Mouse (Mus musculus): ENCODE measurements at regions not wholly inside any gene's neighbourhood (a gene's known extent, or its start where the extent isn't known, plus 50 kb on each side); places are given as distances from the start of the nearest gene placed in this dataset.

- DNase-seq (ENCODE audit: low spot score) = no peak
- H3K27ac ChIP-seq = no peak overlapping the region
- H3K27me3 ChIP-seq (ENCODE audit: low read depth, poor library complexity, severe bottlenecking) = no peaks in the 10 kb centered on the region
- no peaks in the 10 kb centered on the region for H3K9me3 ChIP-seq (replicated peaks)
- H3K36me3 ChIP-seq = no peaks in the 10 kb centered on the region
- peaks cover 23% of the 10 kb centered on the region for H3K4me1 ChIP-seq
- no peak overlapping the region for H3K4me3 ChIP-seq
- 80% methylated on average over 6 of the region's 6 CpGs for WGBS
Measured at GRCm38 (mm10) chr15:10767535-10767934, 53.1 kb upstream of the Rai14 start.

GRCm38 (mm10) chr15:10770410-10771310, 56.2 kb upstream of the Rai14 start:
- no peak for DNase-seq (ENCODE audit: low spot score)
- H3K27me3 ChIP-seq (ENCODE audit: low read depth, poor library complexity, severe bottlenecking) = no peaks in the 10 kb centered on the region
- H3K4me1 ChIP-seq = peaks cover 19% of the 10 kb centered on the region
- H3K4me3 ChIP-seq = no peak overlapping the region
- no peaks in the 10 kb centered on the region for H3K36me3 ChIP-seq
- no peaks in the 10 kb centered on the region for H3K9me3 ChIP-seq (replicated peaks)
- WGBS = 48% methylated on average over 5 of the region's 5 CpGs
- 0 out of 2 replicates have a peak overlapping the region, but pooled peaks have one; percentile 8 for H3K27ac ChIP-seq

- Histone ChIP-seq H3K36me3 (no peaks in the 10 kb centered on the region), H3K27ac (0 out of 2 replicates have a peak overlapping the region, but pooled peaks have one; percentile 25), H3K9me3 (replicated peaks) (no peaks in the 10 kb centered on the region), H3K4me1 (peaks cover 19% of the 10 kb centered on the region), H3K27me3 (ENCODE audit: low read depth, poor library complexity, severe bottlenecking) (no peaks in the 10 kb centered on the region), H3K4me3 (no peak overlapping the region)
- no peak for DNase-seq (ENCODE audit: low spot score)
- 50% methylated on average over 4 of the region's 4 CpGs for WGBS
Measured at GRCm38 (mm10) chr15:10771311-10771690, 56.9 kb upstream of the Rai14 start.

- no peaks in the 10 kb centered on the region for H3K9me3 ChIP-seq (replicated peaks)
- H3K4me1 ChIP-seq = no peaks in the 10 kb centered on the region
- H3K27ac ChIP-seq = no peak overlapping the region
Measured at GRCm38 (mm10) chr15:10779941-10780620, 65.7 kb upstream of the Rai14 start.

GRCm38 (mm10) chr15:10789371-10789770, 74.9 kb upstream of the Rai14 start:
- WGBS = 81% methylated on average over 6 of the region's 6 CpGs

More at GRCm38 (mm10) chr15:10779941-10780620, 65.7 kb upstream of the Rai14 start:
- WGBS = 87% methylated on average over 13 of the region's 13 CpGs
- no peaks in the 10 kb centered on the region for H3K27me3 ChIP-seq (ENCODE audit: low read depth, poor library complexity, severe bottlenecking)
- DNase-seq (ENCODE audit: low spot score) = no peak
- no peak overlapping the region for H3K4me3 ChIP-seq
- no peaks in the 10 kb centered on the region for H3K36me3 ChIP-seq

GRCm38 (mm10) chr15:10790862-10791497, 76.6 kb upstream of the Rai14 start:
- Histone ChIP-seq H3K4me3 (no peak overlapping the region), H3K27ac (no peak overlapping the region), H3K36me3 (no peaks in the 10 kb centered on the region), H3K9me3 (replicated peaks) (no peaks in the 10 kb centered on the region), H3K4me1 (peaks cover 5% of the 10 kb centered on the region; the same call in 1 of the 2 replicates), H3K27me3 (ENCODE audit: low read depth, poor library complexity, severe bottlenecking) (no peaks in the 10 kb centered on the region)
- 90% methylated on average over 3 of the region's 3 CpGs for WGBS
- DNase-seq (ENCODE audit: low spot score) = no peak

More at GRCm38 (mm10) chr15:10789371-10789770, 74.9 kb upstream of the Rai14 start:
- Histone ChIP-seq H3K27me3 (ENCODE audit: low read depth, poor library complexity, severe bottlenecking) (no peaks in the 10 kb centered on the region), H3K9me3 (replicated peaks) (no peaks in the 10 kb centered on the region), H3K4me3 (no peak overlapping the region), H3K4me1 (peaks cover 5% of the 10 kb centered on the region; the same call in 1 of the 2 replicates), H3K27ac (no peak overlapping the region), H3K36me3 (no peaks in the 10 kb centered on the region)
- DNase-seq (ENCODE audit: low spot score) = no peak

GRCm38 (mm10) chr15:10791516-10792112, 77.2 kb upstream of the Rai14 start:
- Histone ChIP-seq H3K27ac (no peak overlapping the region), H3K4me3 (no peak overlapping the region), H3K36me3 (no peaks in the 10 kb centered on the region), H3K27me3 (ENCODE audit: low read depth, poor library complexity, severe bottlenecking) (no peaks in the 10 kb centered on the region), H3K4me1 (peaks cover 5% of the 10 kb centered on the region; the same call in 1 of the 2 replicates), H3K9me3 (replicated peaks) (no peaks in the 10 kb centered on the region)
- 78% methylated on average over 3 of the region's 3 CpGs for WGBS
- DNase-seq (ENCODE audit: low spot score) = no peak

GRCm38 (mm10) chr15:10792156-10792555, 77.7 kb upstream of the Rai14 start:
- Histone ChIP-seq H3K27ac (no peak overlapping the region), H3K4me1 (peaks cover 5% of the 10 kb centered on the region; the same call in 1 of the 2 replicates), H3K36me3 (no peaks in the 10 kb centered on the region), H3K27me3 (ENCODE audit: low read depth, poor library complexity, severe bottlenecking) (no peaks in the 10 kb centered on the region), H3K4me3 (no peak overlapping the region), H3K9me3 (replicated peaks) (no peaks in the 10 kb centered on the region)
- WGBS = 90% methylated on average over 7 of the region's 7 CpGs
- DNase-seq (ENCODE audit: low spot score) = no peak

GRCm38 (mm10) chr15:10795126-10795792, 80.8 kb upstream of the Rai14 start:
- no peak for DNase-seq (ENCODE audit: low spot score)
- H3K27ac ChIP-seq = no peak overlapping the region
- no peak overlapping the region for H3K4me3 ChIP-seq
- H3K27me3 ChIP-seq (ENCODE audit: low read depth, poor library complexity, severe bottlenecking) = no peaks in the 10 kb centered on the region
- H3K9me3 ChIP-seq (replicated peaks) = no peaks in the 10 kb centered on the region
- peaks cover 5% of the 10 kb centered on the region; the same call in 1 of the 2 replicates for H3K4me1 ChIP-seq
- WGBS = 95% methylated on average over 7 of the region's 7 CpGs
- no peaks in the 10 kb centered on the region for H3K36me3 ChIP-seq

GRCm38 (mm10) chr15:10799656-10800055, 85.2 kb upstream of the Rai14 start:
- no peaks in the 10 kb centered on the region for H3K36me3 ChIP-seq
- no peak for DNase-seq (ENCODE audit: low spot score)
- H3K27me3 ChIP-seq (ENCODE audit: low read depth, poor library complexity, severe bottlenecking) = no peaks in the 10 kb centered on the region
- no peak overlapping the region for H3K27ac ChIP-seq
- H3K4me1 ChIP-seq = no peaks in the 10 kb centered on the region
- H3K4me3 ChIP-seq = no peak overlapping the region
- H3K9me3 ChIP-seq (replicated peaks) = no peaks in the 10 kb centered on the region

- 98% methylated on average over 2 of the region's 2 CpGs for WGBS
- H3K4me1 ChIP-seq = peaks cover 9% of the 10 kb centered on the region; the same call in 1 of the 2 replicates
- H3K9me3 ChIP-seq (replicated peaks) = no peaks in the 10 kb centered on the region
- DNase-seq (ENCODE audit: low spot score) = no peak
- H3K27me3 ChIP-seq (ENCODE audit: low read depth, poor library complexity, severe bottlenecking) = no peaks in the 10 kb centered on the region
- H3K36me3 ChIP-seq = no peaks in the 10 kb centered on the region
- no peak overlapping the region for H3K27ac ChIP-seq
- no peak overlapping the region for H3K4me3 ChIP-seq
Measured at GRCm38 (mm10) chr15:10814195-10814594, 99.8 kb upstream of the Rai14 start.

GRCm38 (mm10) chr15:10814709-10815108, 100.3 kb upstream of the Rai14 start:
- no peaks in the 10 kb centered on the region for H3K36me3 ChIP-seq
- H3K27me3 ChIP-seq (ENCODE audit: low read depth, poor library complexity, severe bottlenecking) = no peaks in the 10 kb centered on the region
- no peak overlapping the region for H3K27ac ChIP-seq
- no peak for DNase-seq (ENCODE audit: low spot score)
- WGBS = 71% methylated on average over 7 of the region's 7 CpGs
- H3K4me3 ChIP-seq = no peak overlapping the region
- H3K9me3 ChIP-seq (replicated peaks) = no peaks in the 10 kb centered on the region
- H3K4me1 ChIP-seq = peaks cover 9% of the 10 kb centered on the region; the same call in 1 of the 2 replicates

All from limb, embryonic 10.5 days (tissue).